Mouse (Mus musculus): Measurements from ENCODE around the gene Rps15. TPM values are rescaled to one million over a fixed set of nuclear protein-coding genes. Genes with fewer than 3 reads are reported as not detected.
A peak's percentile ranks its signal among the peaks of the same experiment; 100 is the strongest.

Rps15 gene
- polyA plus RNA-seq, 1 experiment from 2014 or later = 583 TPM

- no peaks in the 10 kb centered on the region for H3K36me3 ChIP-seq
- peak overlapping the region; percentile 31 for H3K4me3 ChIP-seq
- peaks cover 34% of the 10 kb centered on the region for H3K4me1 ChIP-seq (replicated peaks)
- no peaks in the 10 kb centered on the region for H3K9me3 ChIP-seq
- peaks cover 79% of the 10 kb centered on the region for H3K27me3 ChIP-seq
- H3K9ac ChIP-seq = 0 out of 2 replicates have a peak overlapping the region, but pooled peaks have one; percentile 24
- 0 out of 2 replicates have a peak, but pooled peaks have one; percentile 3 for ATAC-seq (ENCODE audit: low FRiP score)
- H3K27ac ChIP-seq = no peak overlapping the region
- 2% methylated on average over 47 of the region's 47 CpGs for WGBS
- H3K4me2 ChIP-seq = peak overlapping the region; percentile 51
Measured at GRCm38 (mm10) chr10:80341491-80342304, 49.4 kb downstream of the Rps15 start.

DNA sequence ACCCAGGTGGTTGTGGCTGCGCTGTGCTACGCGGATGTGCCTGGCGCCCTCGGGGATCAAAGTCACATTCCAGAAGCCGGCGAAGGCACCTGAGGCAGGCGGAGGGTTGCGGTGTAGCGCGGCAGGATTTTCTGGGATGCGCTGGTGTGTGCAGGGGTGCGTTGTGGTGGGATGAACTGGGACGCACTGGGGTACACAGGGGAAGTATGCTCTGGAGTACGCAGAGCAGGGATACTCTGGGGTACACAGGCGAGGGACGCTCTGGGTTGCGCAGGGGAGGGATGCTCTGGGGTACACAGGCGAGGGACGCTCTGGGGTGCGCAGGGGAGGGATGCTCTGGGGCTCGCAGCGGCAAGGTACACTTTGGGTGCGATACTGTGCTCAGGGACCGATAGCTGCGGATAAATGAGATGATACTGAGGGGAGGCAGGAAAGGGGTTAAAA, 50.1 kb downstream of the Rps15 start:
- ATAC-seq (ENCODE audit: low FRiP score) = peak; percentile 38
- WGBS = under 1% methylated on average over 26 of the region's 26 CpGs
- Histone ChIP-seq H3K9me3 (no peaks in the 10 kb centered on the region), H3K4me3 (peak overlapping the region; percentile 31), H3K9ac (0 out of 2 replicates have a peak overlapping the region, but pooled peaks have one; percentile 24), H3K4me1 (replicated peaks) (peaks cover 36% of the 10 kb centered on the region), H3K27me3 (peaks cover 83% of the 10 kb centered on the region), H3K4me2 (peak overlapping the region; percentile 51), H3K36me3 (no peaks in the 10 kb centered on the region), H3K27ac (no peak overlapping the region)

- H3K9me3 ChIP-seq = no peaks in the 10 kb centered on the region
- H3K27me3 ChIP-seq = peaks cover 87% of the 10 kb centered on the region
- 0% methylated on average over 24 of the region's 33 CpGs for WGBS
- H3K4me3 ChIP-seq = peak overlapping the region; percentile 31
- H3K27ac ChIP-seq = no peak overlapping the region
- peak overlapping the region; percentile 51 for H3K4me2 ChIP-seq
- H3K36me3 ChIP-seq = no peaks in the 10 kb centered on the region
- peak; percentile 55 for ATAC-seq (ENCODE audit: low FRiP score)
- peaks cover 40% of the 10 kb centered on the region for H3K4me1 ChIP-seq (replicated peaks)
- H3K9ac ChIP-seq = no peak overlapping the region
Measured at GRCm38 (mm10) chr10:80342749-80343424, 50.6 kb downstream of the Rps15 start.

GRCm38 (mm10) chr10:80343425-80343895, 51.2 kb downstream of the Rps15 start:
- H3K4me2 ChIP-seq = peak overlapping the region; percentile 51
- H3K4me1 ChIP-seq (replicated peaks) = peaks cover 46% of the 10 kb centered on the region
- H3K9ac ChIP-seq = no peak overlapping the region
- peak overlapping the region; percentile 31 for H3K4me3 ChIP-seq
- H3K36me3 ChIP-seq = no peaks in the 10 kb centered on the region
- peak; percentile 9; the same call in 1 of the 2 replicates for ATAC-seq (ENCODE audit: low FRiP score)
- H3K27me3 ChIP-seq = peaks cover 87% of the 10 kb centered on the region
- H3K9me3 ChIP-seq = no peaks in the 10 kb centered on the region
- WGBS = 32% methylated on average over 13 of the region's 13 CpGs
- no peak overlapping the region for H3K27ac ChIP-seq

Small RNAs within 50 kb of the gene (microRNA-seq; reads per million reads assigned to microRNA genes)
- not detected for gene Mir6911

Other genes with a start within 250 kb of the Rps15 start
- gene Gpx4, start 245.3 kb upstream of the Rps15 start, polyA plus RNA-seq (2015; fragmentation: Nextera tagmentation; extraction: Ambion mirVana) = 509 and 531 TPM in 2 replicates
- gene Sbno2, start 186.9 kb upstream of the Rps15 start, polyA plus RNA-seq (2015; fragmentation: Nextera tagmentation; extraction: Ambion mirVana) = 13.6 and 14.4 TPM in 2 replicates
- 16.3 and 18.2 TPM in 2 replicates for gene Stk11, start 176.7 kb upstream of the Rps15 start, polyA plus RNA-seq (2015; fragmentation: Nextera tagmentation; extraction: Ambion mirVana)
- gene Atp5d, start 153.8 kb upstream of the Rps15 start, polyA plus RNA-seq (2015; fragmentation: Nextera tagmentation; extraction: Ambion mirVana) = 434 and 449 TPM in 2 replicates
- 57.4 and 59.2 TPM in 2 replicates for gene Cbarp, start 151.6 kb upstream of the Rps15 start, polyA plus RNA-seq (2015; fragmentation: Nextera tagmentation; extraction: Ambion mirVana)
- gene Midn, start 144.2 kb upstream of the Rps15 start, polyA plus RNA-seq (2015; fragmentation: Nextera tagmentation; extraction: Ambion mirVana) = 32.4 and 34.7 TPM in 2 replicates
- gene Cirbp, start 126.5 kb upstream of the Rps15 start, polyA plus RNA-seq (2015; fragmentation: Nextera tagmentation; extraction: Ambion mirVana) = 364 and 409 TPM in 2 replicates
- gene 1600002K03Rik, start 119.5 kb upstream of the Rps15 start, polyA plus RNA-seq (2015; fragmentation: Nextera tagmentation; extraction: Ambion mirVana) = 11.9 and 14.1 TPM in 2 replicates
- gene Efna2, start 113.0 kb upstream of the Rps15 start, polyA plus RNA-seq (2015; fragmentation: Nextera tagmentation; extraction: Ambion mirVana) = 18.8 and 21.4 TPM in 2 replicates
- gene Mum1, start 66.0 kb upstream of the Rps15 start, polyA plus RNA-seq (2015; fragmentation: Nextera tagmentation; extraction: Ambion mirVana) = 47.3 and 49.9 TPM in 2 replicates
- 253 and 263 TPM in 2 replicates for gene Ndufs7, start 43.3 kb upstream of the Rps15 start, polyA plus RNA-seq (2015; fragmentation: Nextera tagmentation; extraction: Ambion mirVana)
- 22.3 and 24.9 TPM in 2 replicates for gene Gamt, start 31.4 kb upstream of the Rps15 start, polyA plus RNA-seq (2015; fragmentation: Nextera tagmentation; extraction: Ambion mirVana)
- gene Dazap1, start 31.0 kb upstream of the Rps15 start, polyA plus RNA-seq (2015; fragmentation: Nextera tagmentation; extraction: Ambion mirVana) = 61.6 and 66.2 TPM in 2 replicates
- 182 and 183 TPM in 2 replicates for gene Apc2, start 3.5 kb downstream of the Rps15 start, polyA plus RNA-seq (2015; fragmentation: Nextera tagmentation; extraction: Ambion mirVana)
- 28.5 and 29.1 TPM in 2 replicates for gene 2310011J03Rik, start 28.1 kb downstream of the Rps15 start, polyA plus RNA-seq (2015; fragmentation: Nextera tagmentation; extraction: Ambion mirVana)
- 1.9 and 2.5 TPM in 2 replicates for gene Pcsk4, start 37.0 kb downstream of the Rps15 start, polyA plus RNA-seq (2015; fragmentation: Nextera tagmentation; extraction: Ambion mirVana)
- 3.1 and 3.5 TPM in 2 replicates for gene Reep6, start 37.5 kb downstream of the Rps15 start, polyA plus RNA-seq (2015; fragmentation: Nextera tagmentation; extraction: Ambion mirVana)
- 0.42 and 0.66 TPM in 2 replicates for gene Adamtsl5, start 56.0 kb downstream of the Rps15 start, polyA plus RNA-seq (2015; fragmentation: Nextera tagmentation; extraction: Ambion mirVana)
- gene Plk5, start 64.0 kb downstream of the Rps15 start, polyA plus RNA-seq (2015; fragmentation: Nextera tagmentation; extraction: Ambion mirVana) = 1.2 and 1.7 TPM in 2 replicates
- 14.8 and 16.5 TPM in 2 replicates for gene Mex3d, start 95.2 kb downstream of the Rps15 start, polyA plus RNA-seq (2015; fragmentation: Nextera tagmentation; extraction: Ambion mirVana)
- 230 TPM in 2 replicates for gene Mbd3, start 107.1 kb downstream of the Rps15 start, polyA plus RNA-seq (2015; fragmentation: Nextera tagmentation; extraction: Ambion mirVana)
- 575 and 577 TPM in 2 replicates for gene Uqcr11, start 114.4 kb downstream of the Rps15 start, polyA plus RNA-seq (2015; fragmentation: Nextera tagmentation; extraction: Ambion mirVana)
- 60.9 and 62.5 TPM in 2 replicates for gene Tcf3, start 141.2 kb downstream of the Rps15 start, polyA plus RNA-seq (2015; fragmentation: Nextera tagmentation; extraction: Ambion mirVana)
- 2.1 and 2.5 TPM in 2 replicates for gene Onecut3, start 202.4 kb downstream of the Rps15 start, polyA plus RNA-seq (2015; fragmentation: Nextera tagmentation; extraction: Ambion mirVana)
- gene Atp8b3, start 246.7 kb downstream of the Rps15 start, polyA plus RNA-seq (2015; fragmentation: Nextera tagmentation; extraction: Ambion mirVana) = 1.2 and 1.3 TPM in 2 replicates